Mouse (Mus musculus): ENCODE results near the gene Cdk20.

GRCm38 (mm10) chr13:64465166-64465565, 33.1 kb downstream of the Cdk20 start:
- TF ChIP-seq CTCF (conservative IDR thresholded peaks at IDR 0.05; ENCODE audit: insufficient read depth, insufficient read length, low read depth, low read length) (no peak), POLR2A (IDR thresholded peaks at IDR 0.05; ENCODE audit: low read depth, low read length) (no peak)

Measured in kidney, adult 2 months (tissue).